8 mouse cellular contexts compared by ENCODE assay signal in the genomic region with DNA sequence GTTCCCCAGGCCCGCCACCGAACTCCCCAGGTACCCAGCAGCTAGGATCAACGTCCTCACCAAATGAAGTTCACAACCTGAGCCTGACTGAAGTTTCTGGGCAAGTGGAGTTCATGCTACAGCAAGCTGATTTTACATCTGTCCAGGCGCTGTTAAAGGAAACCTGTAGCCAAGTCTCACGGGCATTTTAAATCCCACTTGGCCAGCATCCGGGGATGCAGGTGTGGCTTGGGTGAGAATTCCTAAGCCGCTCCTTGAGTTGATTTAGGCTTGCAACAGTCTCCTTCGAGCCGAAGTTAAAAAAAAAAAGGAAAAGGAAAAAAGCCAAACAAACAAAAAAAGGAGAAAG. TPM values are rescaled to one million over a fixed set of nuclear protein-coding genes. Genes with fewer than 3 reads are reported as not detected.
DNase-seq lines count a peak whose midpoint lies in the region; ATAC-seq and TF ChIP-seq lines count a peak whose summit lies in the region.

A gene (minus strand): TSS at position 139 of the 349 bp plus-strand sequence.

- no peak for TF ChIP-seq CTCF in left cerebral cortex, adult 2 months (IDR thresholded peaks at IDR 0.05)

- H3K36me3 ChIP-seq in heart, embryonic 14.5 days (ENCODE audit: control insufficient read depth, insufficient read depth, low read length): peaks cover 7% of the 10 kb centered on the region
- no peaks in the 10 kb centered on the region for H3K36me3 ChIP-seq in neural tube, embryonic 15.5 days

- DNase-seq in left cerebral cortex, adult 2 months (ENCODE audit: extremely low spot score in 1 of 2, low spot score in 2 of 2): no peak
- DNase-seq in left cerebral cortex, adult 11 months (ENCODE audit: low spot score): no peak
- DNase-seq in adrenal gland, postnatal 36 days: no peak
- no peak for DNase-seq in left cerebral cortex, postnatal 25 days (ENCODE audit: low spot score in 2 of 2)
- DNase-seq in gastrocnemius, postnatal 36 days: no peak
- DNase-seq in gastrocnemius, adult 8-10 months (ENCODE audit: low spot score in 2 of 2): no peak

- peaks cover 23 to 36% of the 10 kb centered on the region in 2 experiments for H3K4me1 ChIP-seq in heart, embryonic 14.5 days (ENCODE audit: control insufficient read depth in 2 of 2, insufficient read depth in 2 of 2, low read length in 2 of 2)
- H3K4me1 ChIP-seq in neural tube, embryonic 15.5 days: peaks cover 43% of the 10 kb centered on the region

- no peak for ATAC-seq in heart, embryonic 14.5 days (ENCODE audit: insufficient number of reproducible peaks, insufficient read depth, low FRiP score, low read depth)
- ATAC-seq in neural tube, embryonic 15.5 days (ENCODE audit: low FRiP score): no peak

- peak within 1 kb of the TSS; percentile 99 for H3K27ac ChIP-seq in left cerebral cortex, adult 2 months
- H3K27ac ChIP-seq in heart, embryonic 14.5 days (replicated peaks in 1 of 2; ENCODE audit: control insufficient read depth in 1 of 2, insufficient read depth in 1 of 2, low read depth in 2 of 2, low read length in 2 of 2): peak within 1 kb of the TSS; percentile 98 to 100
- peak within 1 kb of the TSS; percentile 96 for H3K27ac ChIP-seq in neural tube, embryonic 15.5 days (replicated peaks)

- H3K9me3 ChIP-seq in heart, embryonic 14.5 days (ENCODE audit: control insufficient read depth, low read length): no peaks in the 10 kb centered on the region
- H3K9me3 ChIP-seq in neural tube, embryonic 15.5 days (replicated peaks): no peaks in the 10 kb centered on the region

- H3K27me3 ChIP-seq in heart, embryonic 14.5 days (ENCODE audit: control insufficient read depth, insufficient read depth, low read length): no peaks in the 10 kb centered on the region
- no peaks in the 10 kb centered on the region for H3K27me3 ChIP-seq in neural tube, embryonic 15.5 days (replicated peaks)

- intact Hi-C loops in left cerebral cortex, adult 2 months (cut with DNase I): loop anchor here (2.0 to 10.0 kb wide), 3 partner anchors 25 to 385 kb away; a partner anchor contains a TSS
- intact Hi-C loops in left cerebral cortex, postnatal 25 days (cut with DNase I): loop anchor here (2.0 kb wide), 1 partner anchor 31 kb away; a partner anchor contains a TSS
- intact Hi-C loops in gastrocnemius, postnatal 36 days (cut with DNase I): no loop called here

- H3K9ac ChIP-seq in heart, embryonic 14.5 days (ENCODE audit: low read length): peak within 1 kb of the TSS; percentile 98
- peak within 1 kb of the TSS; percentile 94 for H3K9ac ChIP-seq in neural tube, embryonic 15.5 days (replicated peaks)

- peak within 1 kb of the TSS; percentile 96 for H3K4me2 ChIP-seq in heart, embryonic 14.5 days (ENCODE audit: low read length)
- peak within 1 kb of the TSS; percentile 81 for H3K4me2 ChIP-seq in neural tube, embryonic 15.5 days

- WGBS in heart, embryonic 14.5 days: under 1% methylated on average over 9 of the region's 9 CpGs
- 1% methylated on average over 9 of the region's 9 CpGs for WGBS in neural tube, embryonic 15.5 days

- H3K4me3 ChIP-seq in left cerebral cortex, adult 2 months: peak within 1 kb of the TSS; percentile 85
- peak within 1 kb of the TSS; percentile 72 to 88 for H3K4me3 ChIP-seq in heart, embryonic 14.5 days (ENCODE audit: control insufficient read depth in 1 of 2, insufficient read depth in 1 of 2, low read depth in 1 of 2, low read length in 2 of 2)
- peak within 1 kb of the TSS; percentile 88 for H3K4me3 ChIP-seq in neural tube, embryonic 15.5 days (replicated peaks)

RNA-seq across cellular contexts. Expression of the gene that starts here (rescaled TPM):
- 100 to 1,000 TPM; 141 to 149 TPM for total RNA-seq in left cerebral cortex, adult 2 months (2021)
- 100 to 1,000 TPM; 116 to 131 TPM for total RNA-seq in adrenal gland, postnatal 36 days (2021)
- 168 and 170 TPM in 2 replicates for polyA plus RNA-seq in heart, embryonic 14.5 days (2014; fragmentation: Nextera tagmentation; extraction: Ambion mirVana)
- 100 to 1,000 TPM; 145 to 149 TPM for total RNA-seq in left cerebral cortex, postnatal 25 days (2021)
- polyA plus RNA-seq in neural tube, embryonic 15.5 days (2015; fragmentation: Nextera tagmentation; extraction: Ambion mirVana): 112 and 133 TPM in 2 replicates
- total RNA-seq in gastrocnemius, postnatal 36 days (2021): 1 to 10 TPM; 6.0 to 8.6 TPM
- total RNA-seq in gastrocnemius, adult 8-10 months (2022): 10 to 100 TPM in 1 of 4 experiments, 1 to 10 TPM in 3; 7.0 to 10.6 (median 7.2) TPM

Comparison
In these comparisons a context has a peak if more than half of its experiments do, and no peak if none do; other contexts are left out.
1. RNA of the gene that starts here (total RNA-seq): 141 to 149 TPM in left cerebral cortex, adult 2 months, 145 to 149 TPM in left cerebral cortex, postnatal 25 days and 116 to 131 TPM in adrenal gland, postnatal 36 days; 6.0 to 8.6 TPM in gastrocnemius, postnatal 36 days and 7.0 to 10.6 TPM in gastrocnemius, adult 8-10 months; every median in the first group is over 10 times any median in the second.
2. Peak in every context shown above with its lines, with median percentiles within 50 percentile points of each other: H3K27ac ChIP-seq and H3K4me3 ChIP-seq.